Mouse (Mus musculus): Measurements from ENCODE around the gene Trpc2.

The Trpc2 gene

GRCm38 (mm10) chr7:102102696-102103095, 19.8 kb downstream of the Trpc2 start:
- DNase-seq (ENCODE audit: low spot score): no peak

- DNase-seq (ENCODE audit: low spot score): no peak
Observed at GRCm38 (mm10) chr7:102103555-102103954, 20.6 kb downstream of the Trpc2 start.

- no peak for DNase-seq (ENCODE audit: low spot score)
Observed at GRCm38 (mm10) chr7:102104126-102104525, 21.2 kb downstream of the Trpc2 start.

- no peak for DNase-seq (ENCODE audit: low spot score)
Observed at GRCm38 (mm10) chr7:102106700-102107141, 23.8 kb downstream of the Trpc2 start.

- DNase-seq (ENCODE audit: low spot score): no peak
Observed at GRCm38 (mm10) chr7:102108206-102108605, 25.3 kb downstream of the Trpc2 start.

GRCm38 (mm10) chr7:102109171-102109570, 26.3 kb downstream of the Trpc2 start, which contains the start of gene Art5:
TSS of gene Art5 (minus strand) at chr7:102109489.
- no peak for DNase-seq (ENCODE audit: low spot score)

GRCm38 (mm10) chr7:102109746-102110145, 26.8 kb downstream of the Trpc2 start:
- no peak for DNase-seq (ENCODE audit: low spot score)

GRCm38 (mm10) chr7:102113151-102113729, 30.3 kb downstream of the Trpc2 start:
- no peak for DNase-seq (ENCODE audit: low spot score)

- no peak for DNase-seq (ENCODE audit: low spot score)
Observed at GRCm38 (mm10) chr7:102116579-102117331, 33.8 kb downstream of the Trpc2 start, which contains the start of gene Chrna10. TSS of gene Chrna10 (minus strand) at chr7:102116828.

- DNase-seq (ENCODE audit: low spot score): no peak
Observed at GRCm38 (mm10) chr7:102117382-102117781, 34.5 kb downstream of the Trpc2 start.

- no peak for DNase-seq (ENCODE audit: low spot score)
Observed at GRCm38 (mm10) chr7:102120326-102120725, 37.4 kb downstream of the Trpc2 start.

GRCm38 (mm10) chr7:102132395-102132794, 49.5 kb downstream of the Trpc2 start:
- DNase-seq (ENCODE audit: low spot score): no peak

GRCm38 (mm10) chr7:102137464-102137863, 54.5 kb downstream of the Trpc2 start:
- no peak for DNase-seq (ENCODE audit: low spot score)

- DNase-seq (ENCODE audit: low spot score): no peak
Observed at GRCm38 (mm10) chr7:102137898-102138297, 55.0 kb downstream of the Trpc2 start.

All from urinary bladder, postnatal 25 days (tissue).